Mouse (Mus musculus): Measurements from ENCODE around the gene Cmas.

Gene Cmas

DNA sequence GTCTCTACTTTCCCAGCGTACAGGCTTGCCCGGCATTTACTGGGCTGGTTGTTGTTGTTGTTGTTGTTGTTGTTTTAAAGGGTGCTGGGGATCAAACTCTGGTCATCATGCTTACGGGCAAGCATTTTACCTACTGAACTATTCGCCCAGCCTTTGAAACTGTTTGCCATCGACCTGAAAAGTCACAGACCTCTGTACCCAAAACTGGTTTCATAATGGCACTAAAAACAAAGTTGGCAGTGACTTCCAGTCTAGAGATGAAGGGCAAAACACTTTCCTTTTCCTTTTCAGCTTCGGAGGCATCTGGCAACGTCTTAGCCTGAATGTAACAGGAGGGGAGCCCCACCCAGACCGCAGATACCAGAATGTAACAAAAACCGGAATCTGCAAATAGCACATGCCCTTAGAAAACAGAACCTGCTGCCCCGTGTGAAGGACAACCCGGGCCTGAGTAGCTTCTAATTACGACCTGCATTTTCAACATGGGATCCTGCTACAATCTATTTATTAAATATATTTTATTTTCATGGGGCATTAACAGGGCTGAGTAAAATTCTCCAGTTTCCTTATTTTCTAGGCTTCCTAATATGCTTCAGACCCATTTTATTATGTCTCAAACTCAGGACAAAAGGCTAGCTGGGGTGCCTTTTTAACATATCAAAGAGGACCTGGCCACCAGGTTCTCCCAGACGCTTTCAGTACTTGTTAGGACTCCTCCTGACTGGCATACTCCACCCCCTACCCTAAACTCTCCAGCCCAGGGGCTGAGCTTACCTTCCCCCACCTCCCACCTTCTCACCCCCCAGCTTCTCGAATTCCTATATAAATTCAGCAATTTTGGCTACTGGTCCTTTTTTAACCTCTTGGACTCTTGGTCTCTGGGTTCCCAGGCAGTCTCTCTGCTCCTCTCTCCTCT lies 3.9 kb upstream of the Cmas start:
- DNase-seq: peak; percentile 27 to 42

GRCm38 (mm10) chr6:142757334-142757965 lies 964 bp downstream of the Cmas start:
- peak in 1 of 2 experiments; percentile 16 for DNase-seq

DNA sequence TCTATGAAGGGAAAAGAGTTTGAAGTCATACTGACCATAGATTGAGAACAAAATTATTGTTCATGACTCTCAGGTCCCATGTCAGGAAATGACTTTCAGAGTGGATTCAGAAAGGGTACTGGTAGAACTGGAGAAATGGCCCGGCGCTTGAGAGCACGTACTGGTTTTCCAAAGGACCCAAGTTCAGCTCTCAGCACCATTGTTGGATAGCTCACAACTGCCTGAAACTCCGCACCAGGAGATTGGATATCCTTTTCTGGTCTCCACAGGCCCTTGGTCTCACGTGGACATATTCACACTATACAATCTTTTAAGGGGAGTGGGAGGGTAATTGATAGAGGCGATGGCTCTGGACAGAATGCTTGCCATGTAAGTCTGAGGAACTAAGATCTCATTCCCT lies 1.5 kb downstream of the Cmas start:
- DNase-seq: no peak

- DNase-seq: no peak
Measured at GRCm38 (mm10) chr6:142758562-142758961, 2.1 kb downstream of the Cmas start.

DNA sequence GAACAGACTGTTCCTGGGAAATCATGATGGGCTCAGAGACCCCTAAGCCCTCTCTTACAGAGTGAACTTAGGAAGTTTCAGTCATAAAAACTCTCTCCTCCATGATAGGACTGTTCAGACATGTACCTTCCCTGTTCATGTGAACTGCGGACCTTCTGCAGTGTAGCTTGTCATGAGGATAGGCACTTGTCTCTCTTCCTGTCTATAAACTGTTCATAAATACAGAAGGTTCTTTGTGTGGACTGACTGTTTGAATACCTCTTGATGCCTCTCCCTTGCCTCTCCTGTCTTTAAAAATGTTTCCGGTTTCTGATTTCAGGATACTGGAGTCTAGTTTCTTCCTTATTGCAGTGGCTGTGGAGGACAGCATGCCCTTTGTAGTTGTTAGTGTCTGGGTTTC lies 3.1 kb downstream of the Cmas start:
- no peak for DNase-seq

- DNase-seq: no peak
Measured at GRCm38 (mm10) chr6:142764933-142765332, 8.4 kb downstream of the Cmas start.

DNA sequence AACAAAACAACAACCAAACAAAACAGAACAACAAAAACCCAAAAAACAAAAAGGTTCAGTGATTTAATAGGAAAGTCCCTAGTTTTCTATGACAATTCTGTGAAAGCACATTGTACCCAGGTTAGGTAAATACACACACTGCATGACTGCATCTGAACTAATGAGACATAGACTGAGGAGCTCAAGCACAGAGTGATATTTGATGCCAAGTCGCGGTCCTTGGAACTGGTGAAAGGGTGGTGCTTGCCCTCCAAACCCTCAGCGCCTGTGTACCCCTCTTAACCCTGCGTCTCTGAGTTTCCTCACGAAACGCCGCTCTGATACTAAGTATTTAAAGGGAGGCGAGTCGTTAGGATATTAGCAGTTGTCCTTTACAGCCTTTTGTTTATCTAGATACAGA lies 10.8 kb downstream of the Cmas start:
- DNase-seq: no peak

GRCm38 (mm10) chr6:142769896-142770295 lies 13.4 kb downstream of the Cmas start:
- DNase-seq: no peak

DNA sequence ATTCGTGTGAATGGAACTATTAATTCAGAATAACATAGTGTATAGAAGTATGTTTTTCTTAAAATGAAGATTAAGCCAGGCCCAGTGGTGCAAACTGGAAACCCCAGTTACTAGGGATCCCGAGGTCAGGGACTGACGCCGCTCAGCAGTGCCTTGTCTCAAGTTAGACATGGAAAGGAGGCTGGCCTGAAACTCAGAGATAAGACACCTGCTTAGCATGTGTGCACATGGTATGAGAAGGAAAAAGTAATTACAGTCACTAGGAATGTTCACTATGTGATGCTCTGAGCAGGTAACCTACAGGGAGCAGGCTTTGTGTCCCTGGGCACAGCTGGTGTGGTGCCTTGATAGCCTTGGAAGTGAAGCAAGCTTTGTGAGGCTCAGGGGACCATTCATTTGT lies 15.2 kb downstream of the Cmas start:
- no peak for DNase-seq

DNA sequence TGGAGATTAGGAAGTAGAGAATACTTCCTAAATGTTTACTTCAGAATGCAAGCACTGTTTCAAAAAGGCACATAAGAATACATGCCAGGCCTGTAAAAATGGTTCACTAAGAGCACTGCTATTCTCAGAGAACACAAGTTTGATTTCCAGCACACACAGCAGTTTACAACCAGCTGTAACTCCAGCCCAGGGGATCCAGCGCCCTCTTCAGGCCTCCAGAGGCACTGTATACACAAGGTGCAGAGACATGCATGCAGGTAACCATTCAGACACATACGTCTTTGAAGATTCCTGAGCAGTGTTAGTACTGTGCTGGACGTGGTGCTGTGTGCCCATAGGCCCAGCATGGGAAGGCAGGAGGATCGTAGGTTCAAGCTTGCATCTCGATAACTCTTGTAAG lies 17.1 kb downstream of the Cmas start:
- DNase-seq: no peak

DNA sequence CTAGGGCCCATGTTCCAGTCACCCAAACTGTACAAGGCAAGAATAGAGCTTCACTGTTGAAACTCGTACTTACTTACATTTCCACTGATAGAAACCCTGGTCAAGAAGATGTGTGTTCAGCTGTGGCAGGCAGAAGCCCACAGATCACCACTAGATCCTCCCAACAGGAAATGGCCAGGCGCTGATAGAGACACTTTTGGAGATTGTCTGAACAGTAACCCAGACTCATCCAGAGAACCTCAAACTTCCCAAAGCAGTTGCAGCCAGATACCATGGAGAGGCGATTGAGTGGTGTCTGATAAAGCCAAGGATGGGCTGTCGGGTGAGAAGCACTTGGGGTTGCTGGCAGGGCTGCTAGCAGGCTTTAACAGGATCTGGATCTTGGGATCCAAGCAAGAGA lies 20.4 kb downstream of the Cmas start:
- no peak for DNase-seq

DNA sequence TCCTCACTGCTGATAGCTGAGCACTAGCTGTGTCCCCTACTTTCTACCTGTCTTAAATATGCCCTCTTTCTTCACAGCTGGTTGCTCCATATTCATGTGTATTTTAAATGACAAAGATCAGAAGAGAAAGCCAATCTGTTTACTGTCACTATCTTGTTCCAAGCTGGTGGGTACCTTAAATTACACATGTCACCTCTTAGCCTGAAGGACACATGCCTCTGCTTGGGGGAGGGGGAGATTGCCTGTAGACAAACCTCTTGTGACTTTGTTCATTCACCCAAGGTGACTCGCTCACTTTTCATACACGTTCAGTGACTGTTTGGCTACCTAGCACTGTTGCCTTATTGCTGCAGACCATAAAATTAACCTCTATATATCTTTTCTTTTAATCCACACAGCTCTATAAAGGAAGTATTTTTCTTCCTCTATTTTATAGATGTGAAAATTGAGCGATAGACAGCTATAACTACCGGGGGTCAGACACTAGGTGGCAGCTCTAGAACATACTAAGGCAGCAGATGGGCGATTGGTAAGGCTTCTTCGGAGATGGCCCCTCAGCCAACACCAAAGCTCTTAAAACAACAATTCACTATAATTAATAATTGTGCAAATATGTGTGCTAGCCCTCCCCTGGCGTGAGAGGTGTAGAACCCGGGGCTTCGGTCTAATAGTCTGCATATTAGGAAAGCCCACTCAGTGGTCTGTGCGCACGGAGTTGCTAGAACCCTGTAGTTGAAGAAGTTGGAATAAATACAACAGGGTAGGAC lies 22.7 kb downstream of the Cmas start:
- DNase-seq: peak; percentile 43 to 54

- DNase-seq: no peak
Measured at GRCm38 (mm10) chr6:142779812-142780573, 23.5 kb downstream of the Cmas start.

- DNase-seq: no peak
Measured at GRCm38 (mm10) chr6:142780574-142781033, 24.1 kb downstream of the Cmas start.

- DNase-seq: no peak
Measured at GRCm38 (mm10) chr6:142781286-142781685, 24.8 kb downstream of the Cmas start.

- peak; percentile 70 to 74 for DNase-seq
Measured at GRCm38 (mm10) chr6:142785343-142785742, 28.9 kb downstream of the Cmas start.

GRCm38 (mm10) chr6:142786106-142786505 lies 29.6 kb downstream of the Cmas start:
- no peak for DNase-seq

DNA sequence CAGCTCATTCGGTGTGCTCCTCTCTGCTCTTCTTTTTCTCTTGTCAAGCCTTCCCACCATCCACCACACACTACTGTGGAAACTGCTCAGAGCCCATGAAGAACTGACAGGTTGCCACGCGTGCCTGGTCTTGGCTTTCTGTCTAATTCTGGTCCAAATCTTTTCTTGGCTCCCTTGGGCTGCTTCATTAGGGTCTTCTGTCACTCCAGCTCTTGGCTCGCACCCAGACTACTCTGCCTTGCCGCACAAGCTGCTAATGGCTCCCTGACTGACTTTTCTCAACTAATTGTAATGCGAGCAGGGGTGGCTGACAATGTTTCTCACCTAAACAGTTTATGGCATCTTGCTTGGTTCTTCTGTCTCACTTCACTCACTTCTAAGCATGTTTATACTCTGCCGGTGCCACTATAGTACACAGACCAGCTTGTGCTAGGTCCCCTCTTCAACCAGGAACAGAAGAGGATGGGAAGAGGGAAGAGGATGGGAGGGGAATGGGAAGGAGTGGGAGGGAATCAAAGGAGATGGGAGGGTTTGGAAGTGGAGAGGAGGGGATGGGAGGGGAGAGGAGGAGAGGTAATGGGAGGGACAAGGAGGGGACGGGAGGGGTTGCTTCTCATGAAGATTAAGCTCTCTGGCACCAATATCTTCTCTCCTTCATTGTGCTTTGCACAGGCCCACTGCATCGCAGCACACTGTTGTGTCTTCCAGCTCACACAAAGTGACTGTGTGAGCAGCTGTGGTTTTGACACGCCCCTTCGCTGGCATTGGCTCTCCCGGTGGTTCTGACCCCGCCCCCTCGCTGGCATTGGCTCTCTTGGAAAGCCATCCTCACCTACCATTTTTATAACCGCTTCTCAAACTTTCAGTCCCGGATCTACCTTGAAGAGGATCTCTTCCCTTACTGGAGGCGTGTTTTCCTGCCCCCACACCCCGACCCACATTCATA lies 31.8 kb downstream of the Cmas start:
- no peak for DNase-seq

DNA sequence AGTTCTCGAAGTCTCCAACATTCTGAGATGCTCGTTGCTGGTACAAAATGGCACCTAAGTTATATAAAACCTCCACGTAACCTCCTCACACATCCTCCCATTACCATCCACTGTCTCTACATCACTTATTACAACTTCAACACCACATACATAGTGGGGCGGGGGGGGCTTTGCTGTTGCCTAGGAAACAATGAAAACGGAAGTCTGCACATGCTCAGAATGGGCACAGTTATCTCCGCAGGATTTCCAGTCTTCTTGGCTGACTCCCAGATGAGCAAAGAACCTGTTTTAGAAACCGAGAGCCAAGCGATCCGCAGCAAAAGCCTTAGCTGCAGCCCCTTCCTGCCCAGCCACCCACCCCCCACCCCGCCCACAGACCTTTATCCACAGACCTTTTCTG lies 33.2 kb downstream of the Cmas start:
- no peak for DNase-seq

DNA sequence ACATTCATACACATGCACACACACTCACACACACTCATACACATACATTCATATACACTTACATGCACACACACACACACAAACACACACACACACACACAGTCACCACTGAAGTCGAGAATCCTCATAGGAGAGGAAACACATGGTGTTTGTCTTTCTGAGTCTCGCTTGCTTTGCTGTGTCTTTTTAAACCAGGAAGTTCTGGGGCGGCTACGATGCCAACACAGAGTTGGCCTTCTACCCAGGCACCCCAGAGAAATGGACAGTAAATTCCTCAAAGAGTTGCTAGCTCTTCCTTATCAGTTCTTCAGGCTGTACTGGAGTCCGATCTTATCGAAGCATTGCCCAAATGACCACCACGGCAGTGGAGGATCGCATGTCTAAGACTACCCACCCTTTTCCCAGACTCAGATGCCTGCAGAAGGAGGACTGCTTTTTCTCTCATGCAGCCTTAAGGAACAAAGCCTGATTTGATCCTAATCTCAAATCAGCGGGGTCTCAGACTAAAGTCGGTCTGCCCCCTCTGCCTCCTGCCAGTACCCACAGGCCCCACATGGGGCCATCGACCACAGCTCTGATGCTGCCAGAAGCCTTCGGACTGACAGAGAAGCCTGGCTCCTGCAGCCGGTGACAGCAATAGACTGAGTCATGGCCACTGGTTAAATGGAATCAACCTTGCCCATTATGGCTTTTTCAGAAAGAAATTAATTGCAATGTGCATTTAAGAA lies 35.9 kb downstream of the Cmas start:
- no peak for DNase-seq

DNA sequence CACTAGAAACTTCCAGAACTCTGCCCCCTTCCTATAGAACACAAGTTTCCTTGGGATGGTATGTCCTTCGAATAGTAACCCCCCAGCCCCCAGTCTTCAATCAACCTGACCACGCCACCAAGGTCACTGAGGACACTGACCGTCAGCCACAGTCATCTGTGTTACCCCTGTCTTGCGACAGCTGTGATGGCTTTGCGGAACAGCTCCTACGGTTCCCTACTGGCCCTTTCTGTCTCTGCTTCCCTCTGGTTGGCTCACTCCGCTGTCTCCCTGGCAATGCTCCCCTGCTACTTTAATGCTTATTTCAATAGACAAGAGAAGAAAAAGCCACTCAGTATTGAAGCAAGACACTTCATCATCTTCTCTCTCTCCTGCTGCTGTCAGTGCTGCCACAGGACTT lies 37.0 kb downstream of the Cmas start:
- DNase-seq: no peak
